Mouse (Mus musculus): ENCODE results near the gene Kat14. TPM values are rescaled to one million over a fixed set of nuclear protein-coding genes. Genes with fewer than 3 reads are reported as not detected.

The Kat14 gene
- polyA plus RNA-seq, 1 experiment from 2014 or later: 54.6 TPM

- 79% methylated on average over 5 of the region's 5 CpGs for WGBS
- Histone ChIP-seq H3K4me3 (replicated peaks) (no peak overlapping the region), H3K4me1 (replicated peaks) (no peaks in the 10 kb centered on the region), H3K36me3 (no peaks in the 10 kb centered on the region), H3K9ac (replicated peaks) (no peak overlapping the region), H3K4me2 (no peak overlapping the region), H3K27ac (no peak overlapping the region), H3K9me3 (no peaks in the 10 kb centered on the region), H3K27me3 (no peaks in the 10 kb centered on the region)
- no peak for ATAC-seq (ENCODE audit: insufficient number of reproducible peaks, insufficient read depth, low FRiP score, low TSS enrichment, low read depth)
Measured at GRCm38 (mm10) chr2:144427852-144428251, 59.1 kb downstream of the Kat14 start.

GRCm38 (mm10) chr2:144428659-144429058, 59.9 kb downstream of the Kat14 start:
- Histone ChIP-seq H3K4me3 (replicated peaks) (no peak overlapping the region), H3K36me3 (no peaks in the 10 kb centered on the region), H3K27ac (no peak overlapping the region), H3K4me2 (no peak overlapping the region), H3K27me3 (no peaks in the 10 kb centered on the region), H3K9me3 (no peaks in the 10 kb centered on the region), H3K4me1 (replicated peaks) (no peaks in the 10 kb centered on the region), H3K9ac (replicated peaks) (no peak overlapping the region)
- no peak for ATAC-seq (ENCODE audit: insufficient number of reproducible peaks, insufficient read depth, low FRiP score, low TSS enrichment, low read depth)
- 83% methylated on average over 8 of the region's 8 CpGs for WGBS

GRCm38 (mm10) chr2:144429171-144429570, 60.4 kb downstream of the Kat14 start:
- Histone ChIP-seq H3K27me3 (no peaks in the 10 kb centered on the region), H3K36me3 (no peaks in the 10 kb centered on the region), H3K27ac (no peak overlapping the region), H3K9me3 (no peaks in the 10 kb centered on the region), H3K4me1 (replicated peaks) (no peaks in the 10 kb centered on the region), H3K4me3 (replicated peaks) (no peak overlapping the region), H3K9ac (replicated peaks) (no peak overlapping the region), H3K4me2 (no peak overlapping the region)
- ATAC-seq (ENCODE audit: insufficient number of reproducible peaks, insufficient read depth, low FRiP score, low TSS enrichment, low read depth): no peak
- WGBS: 78% methylated on average over 7 of the region's 7 CpGs

GRCm38 (mm10) chr2:144431286-144431825, 62.6 kb downstream of the Kat14 start:
- WGBS: 71% methylated on average over 5 of the region's 5 CpGs

GRCm38 (mm10) chr2:144435679-144436078, 66.9 kb downstream of the Kat14 start:
- no peak for ATAC-seq (ENCODE audit: insufficient number of reproducible peaks, insufficient read depth, low FRiP score, low TSS enrichment, low read depth)
- H3K4me3 ChIP-seq (replicated peaks): no peak overlapping the region
- no peak overlapping the region for H3K27ac ChIP-seq
- H3K4me2 ChIP-seq: no peak overlapping the region
- H3K9ac ChIP-seq (replicated peaks): no peak overlapping the region
- H3K4me1 ChIP-seq (replicated peaks): no peaks in the 10 kb centered on the region
- no peaks in the 10 kb centered on the region for H3K27me3 ChIP-seq
- 71% methylated on average over 10 of the region's 10 CpGs for WGBS
- no peaks in the 10 kb centered on the region for H3K36me3 ChIP-seq
- no peaks in the 10 kb centered on the region for H3K9me3 ChIP-seq

More at GRCm38 (mm10) chr2:144431286-144431825, 62.6 kb downstream of the Kat14 start:
- Histone ChIP-seq H3K9me3 (no peaks in the 10 kb centered on the region), H3K27me3 (no peaks in the 10 kb centered on the region), H3K36me3 (no peaks in the 10 kb centered on the region), H3K4me3 (replicated peaks) (no peak overlapping the region), H3K4me2 (no peak overlapping the region), H3K4me1 (replicated peaks) (no peaks in the 10 kb centered on the region), H3K9ac (replicated peaks) (no peak overlapping the region), H3K27ac (no peak overlapping the region)
- ATAC-seq (ENCODE audit: insufficient number of reproducible peaks, insufficient read depth, low FRiP score, low TSS enrichment, low read depth): no peak

GRCm38 (mm10) chr2:144438424-144438823, 69.6 kb downstream of the Kat14 start:
- no peaks in the 10 kb centered on the region for H3K27me3 ChIP-seq
- ATAC-seq (ENCODE audit: insufficient number of reproducible peaks, insufficient read depth, low FRiP score, low TSS enrichment, low read depth): no peak
- H3K36me3 ChIP-seq: no peaks in the 10 kb centered on the region
- no peaks in the 10 kb centered on the region for H3K4me1 ChIP-seq (replicated peaks)
- H3K9me3 ChIP-seq: no peaks in the 10 kb centered on the region
- no peak overlapping the region for H3K4me3 ChIP-seq (replicated peaks)
- no peak overlapping the region for H3K4me2 ChIP-seq
- H3K27ac ChIP-seq: no peak overlapping the region
- WGBS: 63% methylated on average over 4 of the region's 4 CpGs
- H3K9ac ChIP-seq (replicated peaks): no peak overlapping the region

- no peak overlapping the region for H3K9ac ChIP-seq (replicated peaks)
- 54% methylated on average over 3 of the region's 3 CpGs for WGBS
- H3K4me3 ChIP-seq (replicated peaks): no peak overlapping the region
- no peak for ATAC-seq (ENCODE audit: insufficient number of reproducible peaks, insufficient read depth, low FRiP score, low TSS enrichment, low read depth)
- no peaks in the 10 kb centered on the region for H3K9me3 ChIP-seq
- H3K36me3 ChIP-seq: no peaks in the 10 kb centered on the region
- H3K4me1 ChIP-seq (replicated peaks): no peaks in the 10 kb centered on the region
- no peak overlapping the region for H3K27ac ChIP-seq
- no peaks in the 10 kb centered on the region for H3K27me3 ChIP-seq
- H3K4me2 ChIP-seq: no peak overlapping the region
Measured at GRCm38 (mm10) chr2:144439191-144439700, 70.5 kb downstream of the Kat14 start.

GRCm38 (mm10) chr2:144441386-144441915, 72.7 kb downstream of the Kat14 start:
- Histone ChIP-seq H3K4me2 (no peak overlapping the region), H3K9ac (replicated peaks) (no peak overlapping the region), H3K27me3 (no peaks in the 10 kb centered on the region), H3K36me3 (no peaks in the 10 kb centered on the region), H3K4me1 (replicated peaks) (no peaks in the 10 kb centered on the region), H3K9me3 (no peaks in the 10 kb centered on the region), H3K27ac (no peak overlapping the region), H3K4me3 (replicated peaks) (no peak overlapping the region)
- no peak for ATAC-seq (ENCODE audit: insufficient number of reproducible peaks, insufficient read depth, low FRiP score, low TSS enrichment, low read depth)
- 76% methylated on average over 11 of the region's 11 CpGs for WGBS

- ATAC-seq (ENCODE audit: insufficient number of reproducible peaks, insufficient read depth, low FRiP score, low TSS enrichment, low read depth): no peak
- 83% methylated on average over 7 of the region's 7 CpGs for WGBS
- Histone ChIP-seq H3K4me2 (no peak overlapping the region), H3K9me3 (no peaks in the 10 kb centered on the region), H3K27me3 (peaks cover 8% of the 10 kb centered on the region; the same call in 1 of the 2 replicates), H3K36me3 (no peaks in the 10 kb centered on the region), H3K4me1 (replicated peaks) (no peaks in the 10 kb centered on the region), H3K4me3 (replicated peaks) (no peak overlapping the region), H3K9ac (replicated peaks) (no peak overlapping the region), H3K27ac (no peak overlapping the region)
Measured at GRCm38 (mm10) chr2:144446360-144446999, 77.7 kb downstream of the Kat14 start.

GRCm38 (mm10) chr2:144450378-144450777, 81.6 kb downstream of the Kat14 start:
- H3K9ac ChIP-seq (replicated peaks): no peak overlapping the region
- WGBS: 75% methylated on average over 2 of the region's 2 CpGs
- H3K4me3 ChIP-seq (replicated peaks): no peak overlapping the region
- peaks cover 16% of the 10 kb centered on the region for H3K27me3 ChIP-seq
- no peaks in the 10 kb centered on the region for H3K4me1 ChIP-seq (replicated peaks)
- no peak overlapping the region for H3K27ac ChIP-seq
- no peak overlapping the region for H3K4me2 ChIP-seq
- H3K36me3 ChIP-seq: no peaks in the 10 kb centered on the region
- ATAC-seq (ENCODE audit: insufficient number of reproducible peaks, insufficient read depth, low FRiP score, low TSS enrichment, low read depth): no peak
- no peaks in the 10 kb centered on the region for H3K9me3 ChIP-seq

- Histone ChIP-seq H3K27ac (no peak overlapping the region), H3K4me2 (no peak overlapping the region), H3K4me1 (replicated peaks) (no peaks in the 10 kb centered on the region), H3K27me3 (peaks cover 16% of the 10 kb centered on the region), H3K9ac (replicated peaks) (no peak overlapping the region), H3K4me3 (replicated peaks) (no peak overlapping the region), H3K9me3 (no peaks in the 10 kb centered on the region), H3K36me3 (no peaks in the 10 kb centered on the region)
- ATAC-seq (ENCODE audit: insufficient number of reproducible peaks, insufficient read depth, low FRiP score, low TSS enrichment, low read depth): peak; percentile 62; the same call in 1 of the 2 replicates
- WGBS: 14% methylated on average over 8 of the region's 8 CpGs
Measured at GRCm38 (mm10) chr2:144452364-144453008, 83.7 kb downstream of the Kat14 start.
